Mouse (Mus musculus) limb, embryonic 11.5 days (tissue): ENCODE results near the gene 1700020D05Rik. TPM values are rescaled to one million over a fixed set of nuclear protein-coding genes. Genes with fewer than 3 reads are reported as not detected.

Experiments used
- ATAC-seq: fragments of 200-750 bp; cut with Nextera tagmentation; 2 replicates; pipeline ENCODE4 v1.8.0; 2017; ENCODE audit warnings: low read depth; ENCODE audit not compliant: insufficient number of reproducible peaks, low FRiP score, low TSS enrichment
- DNase-seq: peaks from one replicate; pipeline ENCODE4 v3.0.0-alpha.2; 2015; ENCODE audit warnings: low spot score
- H3K27ac ChIP-seq: fragments of 300-500 bp; sonication (generic); replicated peaks from 2 replicates; pipeline ENCODE4 v1.5.1; 2014; ENCODE audit warnings: low read depth, mild to moderate bottlenecking, low read length
- H3K27me3 ChIP-seq: fragments of 300-500 bp; sonication (generic); 2 replicates; pipeline ENCODE4 v1.6.1; 2014; ENCODE audit warnings: mild to moderate bottlenecking, low read length, mixed read lengths; ENCODE audit not compliant: control insufficient read depth, insufficient read depth
- H3K36me3 ChIP-seq: fragments of 300-500 bp; sonication (generic); 2 replicates; pipeline ENCODE4 v1.6.1; 2014; ENCODE audit warnings: mild to moderate bottlenecking, low read length, moderate library complexity, mixed read lengths; ENCODE audit not compliant: control insufficient read depth, insufficient read depth
- H3K4me1 ChIP-seq: fragments of 300-500 bp; sonication (generic); 2 replicates; pipeline ENCODE4 v1.6.1; 2014; ENCODE audit warnings: low read length, mixed read lengths; ENCODE audit not compliant: control insufficient read depth, insufficient read depth
- H3K4me2 ChIP-seq: fragments of 300-500 bp; sonication (generic); 2 replicates; pipeline ENCODE4 v1.6.1; 2014; ENCODE audit warnings: low read depth, mild to moderate bottlenecking, moderate library complexity; ENCODE audit not compliant: severe bottlenecking
- H3K4me3 ChIP-seq: fragments of 300-500 bp; sonication (generic); 2 replicates; pipeline ENCODE4 v1.5.1; 2014; ENCODE audit warnings: low read depth, low read length
- H3K9ac ChIP-seq: fragments of 300-500 bp; sonication (generic); 2 replicates; pipeline ENCODE4 v1.6.1; 2014; ENCODE audit warnings: mild to moderate bottlenecking, low read length
- H3K9me3 ChIP-seq: fragments of 300-500 bp; sonication (generic); 2 replicates; pipeline ENCODE4 v1.6.1; 2016; ENCODE audit warnings: low read length; ENCODE audit not compliant: control insufficient read depth
- WGBS: fragments of 180-500 bp; shearing (Covaris S2); extraction: QIAGEN DNeasy Blood & Tissue Kit; methylation state at CpG from one replicate; pipeline ENCODE4 v1.1.7; 2014; 5-methylcytosine and 5-hydroxymethylcytosine counted together
- polyA plus RNA-seq: library from polyadenylated mRNA; unstranded; fragments of >200 nt; fragmentation: Nextera tagmentation; extraction: Ambion mirVana; gene quantifications from 2 replicates; pipeline ENCODE4 v1.2.1, GENCODE M21; 2014

Gene 1700020D05Rik
- polyA plus RNA-seq, 1 experiment from 2014 or later = 0.35 TPM

GRCm38 (mm10) chr19:5475069-5475714 is 28.4 kb downstream of the 1700020D05Rik start:
- ATAC-seq (0 out of 2 replicates have a peak, but pooled peaks have one; percentile 13), DNase-seq (no peak)
- WGBS = 19% methylated on average over 13 of the region's 13 CpGs
- H3K27me3 ChIP-seq = no peaks in the 10 kb centered on the region
- no peaks in the 10 kb centered on the region for H3K9me3 ChIP-seq
- peak overlapping the region; percentile 87 for H3K9ac ChIP-seq
- H3K27ac ChIP-seq = peak overlapping the region; percentile 87
- peak overlapping the region; percentile 88 for H3K4me2 ChIP-seq
- H3K4me1 ChIP-seq = peaks cover 10% of the 10 kb centered on the region
- H3K4me3 ChIP-seq = peak overlapping the region; percentile 60
- H3K36me3 ChIP-seq = 0 out of 2 replicates have a peak, but pooled peaks cover 2% of the 10 kb centered on the region

GRCm38 (mm10) chr19:5474281-5475068 is 29.1 kb downstream of the 1700020D05Rik start:
- Histone ChIP-seq H3K36me3 (0 out of 2 replicates have a peak, but pooled peaks cover under 1% of the 10 kb centered on the region), H3K27ac (peak overlapping the region; percentile 87), H3K9ac (peak overlapping the region; percentile 87), H3K4me2 (peak overlapping the region; percentile 88), H3K4me3 (peak overlapping the region; percentile 60), H3K9me3 (no peaks in the 10 kb centered on the region), H3K4me1 (peaks cover 10% of the 10 kb centered on the region), H3K27me3 (no peaks in the 10 kb centered on the region)
- WGBS = under 1% methylated on average over 45 of the region's 68 CpGs
- ATAC-seq (peak; percentile 65), DNase-seq (peak; percentile 61)

- WGBS = 2% methylated on average over 22 of the region's 22 CpGs
- Histone ChIP-seq H3K27me3 (no peaks in the 10 kb centered on the region), H3K4me1 (peaks cover 10% of the 10 kb centered on the region), H3K4me2 (peak within 1 kb of the TSS; percentile 88), H3K27ac (peak within 1 kb of the TSS; percentile 87), H3K9me3 (no peaks in the 10 kb centered on the region), H3K4me3 (peak within 1 kb of the TSS; percentile 60), H3K9ac (peak within 1 kb of the TSS; percentile 87), H3K36me3 (no peaks in the 10 kb centered on the region)
- DNase-seq = peak; percentile 78
- peak; percentile 42; the same call in 1 of the 2 replicates for ATAC-seq
Measured at GRCm38 (mm10) chr19:5473720-5474119, 29.9 kb downstream of the 1700020D05Rik start, which contains the start of gene Efemp2. Gene Efemp2, plus strand, starts transcription at chr19:5473954.

DNA sequence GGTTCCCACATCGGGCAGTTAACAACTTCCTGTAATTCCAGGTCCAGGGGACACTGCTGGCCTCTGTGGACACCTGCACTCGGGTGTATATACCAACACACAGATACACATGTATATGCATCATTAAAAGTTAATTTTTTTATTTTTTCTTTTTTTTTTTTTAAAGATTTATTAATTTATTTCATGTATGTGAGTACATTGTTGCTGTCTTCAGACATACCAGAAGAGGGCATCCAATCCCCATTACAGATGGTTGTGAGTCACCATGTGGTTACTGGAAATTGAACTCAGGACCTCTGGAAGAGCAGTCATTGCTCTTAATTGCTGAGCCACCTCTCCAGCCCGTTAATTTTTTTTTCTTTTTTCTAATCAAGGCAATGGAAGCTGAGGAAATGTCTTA is 30.7 kb downstream of the 1700020D05Rik start:
- Histone ChIP-seq H3K4me1 (peaks cover 10% of the 10 kb centered on the region), H3K27ac (no peak overlapping the region), H3K4me2 (no peak overlapping the region), H3K27me3 (no peaks in the 10 kb centered on the region), H3K36me3 (no peaks in the 10 kb centered on the region), H3K9me3 (no peaks in the 10 kb centered on the region), H3K9ac (no peak overlapping the region), H3K4me3 (no peak overlapping the region)
- no peak for ATAC-seq
- WGBS = 71% methylated on average over 3 of the region's 3 CpGs
- DNase-seq = no peak

DNA sequence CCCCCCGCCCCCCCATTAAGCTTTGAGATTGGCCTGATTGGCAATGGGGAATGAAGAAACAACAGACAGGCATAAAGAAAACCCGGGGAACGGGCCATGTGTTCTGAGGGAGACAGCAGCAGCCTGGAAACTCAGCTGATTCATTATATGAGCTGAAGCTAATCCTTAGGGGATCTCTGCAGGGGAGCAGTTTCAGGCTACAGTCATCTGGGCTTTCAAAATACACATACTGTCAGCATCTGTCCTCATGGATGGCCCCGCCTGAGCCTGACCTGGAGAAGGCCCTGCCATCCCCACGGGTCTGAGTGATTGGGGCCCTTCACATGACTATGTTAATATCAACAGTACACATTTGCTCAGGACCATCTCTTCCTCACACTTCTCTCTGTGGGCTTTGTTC is 31.7 kb downstream of the 1700020D05Rik start:
- H3K4me1 ChIP-seq = peaks cover 10% of the 10 kb centered on the region
- no peak overlapping the region for H3K9ac ChIP-seq
- H3K4me3 ChIP-seq = no peak overlapping the region
- no peaks in the 10 kb centered on the region for H3K9me3 ChIP-seq
- 57% methylated on average over 5 of the region's 5 CpGs for WGBS
- DNase-seq = no peak
- no peak overlapping the region for H3K27ac ChIP-seq
- peaks cover 2% of the 10 kb centered on the region; the same call in 1 of the 2 replicates for H3K36me3 ChIP-seq
- H3K27me3 ChIP-seq = no peaks in the 10 kb centered on the region
- no peak for ATAC-seq
- H3K4me2 ChIP-seq = no peak overlapping the region

- DNase-seq = no peak
- H3K4me2 ChIP-seq = no peak within 1 kb of the TSS
- no peak for ATAC-seq
- no peak within 1 kb of the TSS for H3K9ac ChIP-seq
- H3K4me3 ChIP-seq = no peak within 1 kb of the TSS
- no peak within 1 kb of the TSS for H3K27ac ChIP-seq
- H3K27me3 ChIP-seq = no peaks in the 10 kb centered on the region
- no peaks in the 10 kb centered on the region for H3K9me3 ChIP-seq
- H3K4me1 ChIP-seq = 0 out of 2 replicates have a peak, but pooled peaks cover 2% of the 10 kb centered on the region
- WGBS = 56% methylated on average over 5 of the region's 5 CpGs
- peaks cover 13% of the 10 kb centered on the region for H3K36me3 ChIP-seq
Measured at GRCm38 (mm10) chr19:5468374-5468773, 35.2 kb downstream of the 1700020D05Rik start, which contains the start of gene Ctsw. Gene Ctsw, minus strand, starts transcription at chr19:5468507.

- H3K4me3 ChIP-seq = no peak overlapping the region
- ATAC-seq = no peak
- no peak overlapping the region for H3K4me2 ChIP-seq
- WGBS = 92% methylated on average over 6 of the region's 6 CpGs
- H3K4me1 ChIP-seq = 0 out of 2 replicates have a peak, but pooled peaks cover 2% of the 10 kb centered on the region
- no peaks in the 10 kb centered on the region for H3K27me3 ChIP-seq
- peaks cover 17% of the 10 kb centered on the region for H3K36me3 ChIP-seq
- no peak overlapping the region for H3K9ac ChIP-seq
- H3K9me3 ChIP-seq = no peaks in the 10 kb centered on the region
- H3K27ac ChIP-seq = no peak overlapping the region
- no peak for DNase-seq
Measured at GRCm38 (mm10) chr19:5466916-5467500, 36.6 kb downstream of the 1700020D05Rik start.

DNA sequence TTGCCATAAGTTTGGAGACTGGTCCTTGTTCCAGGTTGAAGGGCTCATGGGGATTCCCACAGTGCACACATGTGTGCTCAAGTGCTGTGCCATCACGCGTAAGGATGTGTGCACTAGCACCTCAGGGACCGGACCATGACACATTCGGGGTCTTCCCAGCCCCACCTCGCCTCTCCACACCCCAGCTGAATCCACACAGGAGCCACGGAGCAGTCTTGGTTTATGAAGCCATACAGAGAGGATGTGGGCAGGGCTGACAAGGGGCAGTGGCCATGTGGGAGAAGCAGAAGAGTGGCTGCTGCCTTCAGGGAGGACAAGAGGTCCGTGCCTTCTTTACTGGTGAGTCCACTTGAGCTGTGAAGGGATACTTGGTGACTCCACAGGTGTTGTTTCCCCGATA is 38.5 kb downstream of the 1700020D05Rik start:
- Histone ChIP-seq H3K4me2 (no peak overlapping the region), H3K27me3 (no peaks in the 10 kb centered on the region), H3K4me3 (no peak overlapping the region), H3K36me3 (peaks cover 17% of the 10 kb centered on the region), H3K4me1 (peaks cover 10% of the 10 kb centered on the region; the same call in 1 of the 2 replicates), H3K27ac (no peak overlapping the region), H3K9ac (no peak overlapping the region), H3K9me3 (no peaks in the 10 kb centered on the region)
- 93% methylated on average over 8 of the region's 8 CpGs for WGBS
- ATAC-seq (no peak), DNase-seq (no peak)
